In genomic region chr7:30266780-30267179, GRCm38 (mm10) we compare ENCODE assay signal across 25 mouse cellular contexts. TPM values are rescaled to one million over a fixed set of nuclear protein-coding genes. Genes with fewer than 3 reads are reported as not detected.
DNase-seq lines count a peak whose midpoint lies in the region; ATAC-seq and TF ChIP-seq lines count a peak whose summit lies in the region.
"Had no signal": no experiment of that assay in that cellular context is flagged by ENCODE, and none has a peak within 500 bp of the region (broad histone marks: within the 10 kb centered on the region; RNA-seq: fewer than 3 reads in every experiment).

No protein-coding gene starts in this region.

- WGBS in heart, embryonic 10.5 days, result 41% methylated on average over 3 of the region's 3 CpGs
- WGBS in heart, embryonic 14.5 days, result 24% methylated on average over 3 of the region's 3 CpGs
- 75% methylated on average over 3 of the region's 3 CpGs for WGBS in liver, embryonic 12.5 days (ENCODE audit: insufficient replicate concordance)

- H3K27me3 ChIP-seq in heart, embryonic 10.5 days (ENCODE audit: insufficient read depth, poor library complexity, severe bottlenecking), result no peaks in the 10 kb centered on the region
- no peaks in the 10 kb centered on the region for H3K27me3 ChIP-seq in heart, embryonic 14.5 days (ENCODE audit: control insufficient read depth, insufficient read depth, low read length)
- no peaks in the 10 kb centered on the region for H3K27me3 ChIP-seq in E14TG2a.4 (ENCODE audit: insufficient read depth, low read length)
- no peaks in the 10 kb centered on the region for H3K27me3 ChIP-seq in liver, embryonic 12.5 days (replicated peaks)
- H3K27me3 ChIP-seq: embryonic facial prominence, embryonic 13.5 days; forebrain, embryonic 12.5 days; hindbrain, embryonic 15.5 days had no signal

- no peak for DNase-seq in heart, embryonic 10.5 days (ENCODE audit: low spot score)
- no peak for DNase-seq in heart, postnatal 10 days
- no peak for DNase-seq in heart, adult 8-10 months (ENCODE audit: low spot score)
- peak; percentile 95 for DNase-seq in R1 (ENCODE audit: low read depth, low spot score)
- DNase-seq in thymus, postnatal 14 days, result no peak
- DNase-seq: adrenal gland, adult 2 months; adrenal gland, postnatal 25 days; cerebellum, adult 18-20 months; cerebellum, adult 9-11 months; cerebellum, postnatal 36 days; gastrocnemius, postnatal 10 days; kidney, adult 2 months had no signal

- H3K36me3 ChIP-seq in heart, embryonic 10.5 days, result peaks cover 71% of the 10 kb centered on the region
- H3K36me3 ChIP-seq in heart, embryonic 14.5 days (ENCODE audit: control insufficient read depth, insufficient read depth, low read length), result peaks cover 66% of the 10 kb centered on the region
- peaks cover 92% of the 10 kb centered on the region for H3K36me3 ChIP-seq in E14TG2a.4 (ENCODE audit: insufficient read depth, low read length)
- peaks cover 93% of the 10 kb centered on the region for H3K36me3 ChIP-seq in liver, embryonic 12.5 days
- H3K36me3 ChIP-seq: hindbrain, embryonic 15.5 days had no signal

- peaks cover 8% of the 10 kb centered on the region for H3K4me1 ChIP-seq in heart, embryonic 10.5 days
- H3K4me1 ChIP-seq in heart, embryonic 14.5 days (ENCODE audit: control insufficient read depth in 2 of 2, insufficient read depth in 2 of 2, low read length in 2 of 2), result peaks cover 0 to 6% of the 10 kb centered on the region in 2 experiments; a peak in 2 of 4 replicates
- H3K4me1 ChIP-seq in E14TG2a.4 (replicated peaks; ENCODE audit: low read depth, low read length), result peaks cover 63% of the 10 kb centered on the region
- H3K4me1 ChIP-seq in liver, embryonic 12.5 days, result no peaks in the 10 kb centered on the region
- H3K4me1 ChIP-seq: embryonic facial prominence, embryonic 13.5 days; forebrain, embryonic 12.5 days; hindbrain, embryonic 15.5 days had no signal

- TF ChIP-seq CTCF in E14TG2a.4 (conservative IDR thresholded peaks at IDR 0.05; ENCODE audit: low read length), result 0 out of 2 replicates have a peak, but pooled peaks have one; percentile 5

- ATAC-seq in heart, embryonic 14.5 days (ENCODE audit: insufficient number of reproducible peaks, insufficient read depth, low FRiP score, low read depth), result no peak
- ATAC-seq in liver, embryonic 12.5 days, result no peak
- ATAC-seq: forebrain, embryonic 16.5 days; intestine, embryonic 16.5 days had no signal

- intact Hi-C loops in heart, postnatal 10 days (cut with DNase I), result no loop called here

- H3K4me2 ChIP-seq in heart, embryonic 14.5 days (ENCODE audit: low read length), result no peak overlapping the region
- no peak overlapping the region for H3K4me2 ChIP-seq in liver, embryonic 12.5 days
- H3K4me2 ChIP-seq: embryonic facial prominence, embryonic 13.5 days; forebrain, embryonic 12.5 days; hindbrain, embryonic 15.5 days had no signal

- no peak overlapping the region for H3K4me3 ChIP-seq in heart, embryonic 10.5 days
- H3K4me3 ChIP-seq in heart, embryonic 14.5 days (ENCODE audit: control insufficient read depth in 1 of 2, insufficient read depth in 1 of 2, low read depth in 1 of 2, low read length in 2 of 2), result no peak overlapping the region
- peak overlapping the region; percentile 35; the same call in 1 of the 2 replicates for H3K4me3 ChIP-seq in E14TG2a.4 (replicated peaks; ENCODE audit: low read length)
- H3K4me3 ChIP-seq in liver, embryonic 12.5 days, result no peak overlapping the region
- H3K4me3 ChIP-seq: embryonic facial prominence, embryonic 13.5 days; forebrain, embryonic 12.5 days; hindbrain, embryonic 15.5 days had no signal

- H3K27ac ChIP-seq in heart, embryonic 10.5 days, result peak overlapping the region; percentile 62
- H3K27ac ChIP-seq in heart, embryonic 14.5 days (replicated peaks in 1 of 2; ENCODE audit: control insufficient read depth in 1 of 2, insufficient read depth in 1 of 2, low read depth in 2 of 2, low read length in 2 of 2), result peak overlapping the region; percentile 4 to 48; a peak in 3 of 4 replicates
- H3K27ac ChIP-seq in liver, embryonic 12.5 days, result no peak overlapping the region
- H3K27ac ChIP-seq: embryonic facial prominence, embryonic 13.5 days; forebrain, embryonic 12.5 days; hindbrain, embryonic 15.5 days had no signal

- H3K9ac ChIP-seq in heart, embryonic 14.5 days (ENCODE audit: low read length), result peak overlapping the region; percentile 14; the same call in 1 of the 2 replicates
- H3K9ac ChIP-seq in liver, embryonic 12.5 days, result no peak overlapping the region
- H3K9ac ChIP-seq: embryonic facial prominence, embryonic 13.5 days; forebrain, embryonic 12.5 days; hindbrain, embryonic 15.5 days had no signal

- H3K9me3 ChIP-seq in heart, embryonic 10.5 days, result no peaks in the 10 kb centered on the region
- no peaks in the 10 kb centered on the region for H3K9me3 ChIP-seq in heart, embryonic 14.5 days (ENCODE audit: control insufficient read depth, low read length)
- H3K9me3 ChIP-seq in E14TG2a.4 (ENCODE audit: low read length), result no peaks in the 10 kb centered on the region
- H3K9me3 ChIP-seq in liver, embryonic 12.5 days (replicated peaks), result no peaks in the 10 kb centered on the region
- H3K9me3 ChIP-seq: embryonic facial prominence, embryonic 13.5 days; forebrain, embryonic 12.5 days; G1E; hindbrain, embryonic 15.5 days had no signal

RNA-seq across cellular contexts. Expression of gene Thap8, which starts 13.1 kb away (rescaled TPM):
- 0.29 and 0.43 TPM in 2 replicates for polyA plus RNA-seq in heart, embryonic 10.5 days (2016; fragmentation: Nextera tagmentation; extraction: Ambion mirVana)
- total RNA-seq in heart, postnatal 10 days (2021), result under 1 TPM; 0.20 to 0.26 TPM
- polyA plus RNA-seq in heart, embryonic 14.5 days (2014; fragmentation: Nextera tagmentation; extraction: Ambion mirVana), result 0.35 and 0.72 TPM in 2 replicates
- total RNA-seq in heart, adult 8-10 months (2022), result under 1 TPM in 1 of 4 experiments, not detected in 3; 0.44 TPM
- 0.28 TPM in 1 of 2 replicates, not detected in the other for polyA plus RNA-seq in liver, embryonic 12.5 days (2016; fragmentation: Nextera tagmentation; extraction: Ambion mirVana)
- total RNA-seq: adrenal gland, adult 2 months had no signal
- polyA plus RNA-seq: kidney, adult 2 months had no signal

RNA-seq across cellular contexts. Expression of gene Wdr62, which starts 13.4 kb away (rescaled TPM):
- polyA plus RNA-seq in heart, embryonic 10.5 days (2016; fragmentation: Nextera tagmentation; extraction: Ambion mirVana), result 11.4 and 13.9 TPM in 2 replicates
- 1 to 10 TPM; 5.4 to 5.7 TPM for total RNA-seq in heart, postnatal 10 days (2021)
- 8.7 and 9.4 TPM in 2 replicates for polyA plus RNA-seq in heart, embryonic 14.5 days (2014; fragmentation: Nextera tagmentation; extraction: Ambion mirVana)
- total RNA-seq in heart, adult 8-10 months (2022), result 1 to 10 TPM in 1 of 4 experiments, under 1 TPM in 3; 0.41 to 1.5 (median 0.84) TPM
- polyA plus RNA-seq in liver, embryonic 12.5 days (2016; fragmentation: Nextera tagmentation; extraction: Ambion mirVana), result 11.5 and 11.9 TPM in 2 replicates

RNA-seq across cellular contexts. Expression of gene Clip3, which starts 24.7 kb away (rescaled TPM):
- polyA plus RNA-seq in heart, embryonic 10.5 days (2016; fragmentation: Nextera tagmentation; extraction: Ambion mirVana), result 10.4 and 18.4 TPM in 2 replicates
- total RNA-seq in heart, postnatal 10 days (2021), result 10 to 100 TPM; 14.0 TPM
- polyA plus RNA-seq in heart, embryonic 14.5 days (2014; fragmentation: Nextera tagmentation; extraction: Ambion mirVana), result 10.1 and 12.8 TPM in 2 replicates
- 1 to 10 TPM; 4.7 to 8.7 (median 7.4) TPM for total RNA-seq in heart, adult 8-10 months (2022)
- 3.2 and 4.8 TPM in 2 replicates for polyA plus RNA-seq in liver, embryonic 12.5 days (2016; fragmentation: Nextera tagmentation; extraction: Ambion mirVana)
- total RNA-seq: hematopoietic stem cell, adult 5-6 weeks had no signal
- polyA plus RNA-seq: G1E had no signal

RNA-seq across cellular contexts. Expression of gene Ovol3, which starts 31.3 kb away (rescaled TPM):
- polyA plus RNA-seq in heart, embryonic 10.5 days (2016; fragmentation: Nextera tagmentation; extraction: Ambion mirVana), result not detected in 2 replicates
- total RNA-seq in heart, postnatal 10 days (2021), result not detected
- not detected in 2 replicates for polyA plus RNA-seq in heart, embryonic 14.5 days (2014; fragmentation: Nextera tagmentation; extraction: Ambion mirVana)
- not detected for total RNA-seq in heart, adult 8-10 months (2022)
- polyA plus RNA-seq in liver, embryonic 12.5 days (2016; fragmentation: Nextera tagmentation; extraction: Ambion mirVana), result not detected in 2 replicates
- total RNA-seq: adrenal gland, adult 2 months; adrenal gland, postnatal 25 days; G1E; hematopoietic stem cell, adult 5-6 weeks had no signal
- polyA plus RNA-seq: adrenal gland, adult 2 months; C2C12; forebrain, embryonic 12.5 days; forebrain, embryonic 16.5 days; frontal cortex, adult 2 months; G1E; gonadal fat pad, adult 2 months; hindbrain, embryonic 15.5 days; intestine, embryonic 16.5 days had no signal

RNA-seq across cellular contexts. Expression of gene Tbcb, which starts 34.7 kb away (rescaled TPM):
- polyA plus RNA-seq in heart, embryonic 10.5 days (2016; fragmentation: Nextera tagmentation; extraction: Ambion mirVana), result 212 and 246 TPM in 2 replicates
- total RNA-seq in heart, postnatal 10 days (2021), result 10 to 100 TPM; 68.5 to 76.1 TPM
- 137 and 144 TPM in 2 replicates for polyA plus RNA-seq in heart, embryonic 14.5 days (2014; fragmentation: Nextera tagmentation; extraction: Ambion mirVana)
- 10 to 100 TPM; 51.2 to 62.4 (median 57.6) TPM for total RNA-seq in heart, adult 8-10 months (2022)
- polyA plus RNA-seq in liver, embryonic 12.5 days (2016; fragmentation: Nextera tagmentation; extraction: Ambion mirVana), result 75.0 and 77.3 TPM in 2 replicates
